Mouse (Mus musculus) ES-E14 (cell line): ENCODE measurements at regions not wholly inside any gene's neighbourhood (a gene's known extent, or its start where the extent isn't known, plus 50 kb on each side); places are given as distances from the start of the nearest gene placed in this dataset.

Source experiments
- HCFC1 ChIP-seq: IDR thresholded peaks from 2 replicates; pipeline ENCODE4 v1.6.1; 2012; ENCODE audit warnings: low read length, inconsistent platforms, borderline replicate concordance; ENCODE audit not compliant: insufficient read depth
- MAFK ChIP-seq: IDR thresholded peaks from 2 replicates; pipeline ENCODE4 v1.6.1; 2014; ENCODE audit warnings: mild to moderate bottlenecking, low read depth, low read length, inconsistent platforms; ENCODE audit not compliant: insufficient read depth
- ZNF384 ChIP-seq: IDR thresholded peaks from 2 replicates; pipeline ENCODE4 v1.6.1; 2012; ENCODE audit warnings: low read depth, low read length, inconsistent platforms

DNA sequence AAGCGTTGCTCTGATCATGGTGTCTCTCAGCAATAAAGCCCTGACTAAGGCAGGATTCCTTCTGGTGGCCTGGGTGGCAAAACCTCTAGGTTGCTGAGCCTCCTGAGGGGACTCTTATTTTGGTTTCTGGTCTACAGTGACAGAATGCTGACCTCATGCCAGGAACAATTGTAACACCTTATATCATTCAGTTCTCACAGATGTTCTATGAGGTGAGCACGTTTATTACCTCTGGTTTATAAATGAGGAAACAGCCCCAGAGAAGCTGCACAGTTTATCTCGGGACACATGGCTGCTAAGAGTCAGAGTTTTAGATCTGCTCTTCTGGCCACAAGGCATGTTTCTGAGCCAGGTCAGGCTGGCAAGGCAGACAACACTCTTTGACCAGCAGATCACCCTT is 324.3 kb downstream of the Bcl11a start:
- TF ChIP-seq HCFC1 = no peak
- TF ChIP-seq ZNF384 = no peak
- no peak for TF ChIP-seq MAFK
